Mouse (Mus musculus): ENCODE results near the gene Gm19668.

Gene Gm19668

GRCm38 (mm10) chr10:77798921-77799508 is at the start of gene Gm19668:
Gene Gm19668, minus strand, starts transcription at chr10:77799133.
- DNase-seq: peak; percentile 82

- no peak for DNase-seq
Observed at GRCm38 (mm10) chr10:77847538-77847937, 48.6 kb upstream of the Gm19668 start.

GRCm38 (mm10) chr10:77846961-77847360 is 48.0 kb upstream of the Gm19668 start:
- DNase-seq: no peak

- no peak for DNase-seq
Observed at GRCm38 (mm10) chr10:77846503-77846902, 47.6 kb upstream of the Gm19668 start, which contains the start of gene Gm36176. Gene Gm36176, plus strand, starts transcription at chr10:77846803.

DNA sequence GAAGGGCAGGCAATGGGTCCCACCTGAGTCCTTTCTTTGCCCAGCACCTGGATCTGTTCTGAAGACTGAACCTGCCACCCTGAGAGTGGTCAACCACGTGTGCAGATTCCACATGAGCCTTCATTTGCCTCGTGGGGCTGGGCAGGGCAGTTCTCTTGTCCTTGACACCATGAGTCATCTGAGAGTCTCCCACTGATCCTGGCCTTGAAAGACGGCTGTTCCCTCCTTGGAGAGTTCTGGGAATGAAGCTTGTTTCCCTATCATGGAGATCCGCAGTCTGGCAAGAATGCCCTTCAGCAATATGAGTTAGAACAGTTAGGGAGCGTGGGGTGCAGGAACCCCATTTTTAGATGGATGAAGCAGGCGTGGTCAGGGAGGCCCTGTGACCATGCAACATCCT is 40.1 kb upstream of the Gm19668 start:
- DNase-seq: no peak

DNA sequence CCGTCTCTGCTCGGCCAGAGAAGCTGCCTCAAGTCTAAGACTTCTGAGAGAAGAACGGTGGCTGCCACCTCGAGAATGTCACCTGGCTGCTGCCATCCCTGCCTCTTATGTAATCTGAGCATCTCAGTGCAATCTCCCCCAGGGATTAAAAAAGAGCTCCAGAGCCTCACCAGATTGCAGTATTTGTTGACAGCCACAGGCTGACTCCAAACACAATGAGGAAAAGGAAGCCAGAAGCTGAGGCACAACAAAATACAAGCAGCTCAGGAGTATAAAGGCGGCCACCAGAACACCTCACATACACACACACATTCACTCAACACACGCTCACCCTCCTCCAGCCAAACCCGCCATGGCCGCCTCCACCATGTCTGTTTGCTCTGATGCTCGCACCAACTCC is 36.7 kb upstream of the Gm19668 start, which contains the start of gene Krtap10-10:
Gene Krtap10-10, plus strand, starts transcription at position 301 of the 400 bp plus-strand sequence.
- no peak for DNase-seq

- peak; percentile 91 for DNase-seq
Observed at GRCm38 (mm10) chr10:77826951-77827350, 28.0 kb upstream of the Gm19668 start, which contains the start of gene Krtap10-4. Gene Krtap10-4, minus strand, starts transcription at chr10:77827095.

DNA sequence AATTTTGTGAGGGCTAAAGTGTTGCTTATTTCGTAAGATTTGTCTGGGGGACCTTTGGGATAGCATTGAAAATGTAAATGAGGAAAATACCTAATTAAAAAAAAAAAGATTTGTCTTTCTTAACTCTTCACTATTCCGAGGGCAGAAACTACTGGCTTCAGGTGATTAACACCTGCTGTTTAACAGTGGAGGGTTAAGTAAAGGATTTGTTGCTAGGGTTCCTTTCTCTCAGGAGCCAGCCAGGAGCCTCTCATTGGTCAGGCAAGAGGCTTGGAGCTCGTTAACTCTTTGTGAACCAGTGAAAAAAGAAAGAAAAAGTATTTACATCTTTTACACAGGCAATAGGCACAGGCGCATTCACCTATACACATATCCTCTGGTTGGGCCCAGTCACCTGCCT is 20.3 kb upstream of the Gm19668 start:
- DNase-seq: no peak

GRCm38 (mm10) chr10:77818523-77818922 is 19.6 kb upstream of the Gm19668 start:
- DNase-seq: no peak

DNA sequence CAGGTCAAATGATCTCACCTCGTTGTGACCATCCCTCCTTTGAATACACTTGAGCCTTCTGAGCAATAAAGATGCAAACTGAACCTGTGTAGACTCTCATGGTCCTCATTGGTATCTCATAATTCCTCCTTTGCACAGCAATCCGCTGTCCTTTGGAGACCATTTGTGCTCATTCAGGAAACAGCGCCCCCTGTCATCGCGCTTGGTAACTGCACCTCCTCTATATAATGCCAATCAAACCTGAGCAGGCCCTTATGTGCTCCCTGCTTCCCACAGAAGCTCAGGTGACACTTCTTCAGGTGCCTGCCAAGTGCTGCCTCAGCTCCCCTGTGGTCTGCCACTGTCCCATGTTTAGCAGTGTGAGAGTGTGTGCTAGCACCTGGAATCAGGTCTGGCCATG is 16.6 kb upstream of the Gm19668 start:
- no peak for DNase-seq

- peak; percentile 83 for DNase-seq
Observed at GRCm38 (mm10) chr10:77814382-77814781, 15.4 kb upstream of the Gm19668 start, which contains the start of gene Gm2696. Gene Gm2696, plus strand, starts transcription at chr10:77814682.

GRCm38 (mm10) chr10:77811743-77812142 is 12.8 kb upstream of the Gm19668 start, which contains the start of gene Gm9507:
Gene Gm9507, minus strand, starts transcription at chr10:77811843.
- DNase-seq: no peak

DNA sequence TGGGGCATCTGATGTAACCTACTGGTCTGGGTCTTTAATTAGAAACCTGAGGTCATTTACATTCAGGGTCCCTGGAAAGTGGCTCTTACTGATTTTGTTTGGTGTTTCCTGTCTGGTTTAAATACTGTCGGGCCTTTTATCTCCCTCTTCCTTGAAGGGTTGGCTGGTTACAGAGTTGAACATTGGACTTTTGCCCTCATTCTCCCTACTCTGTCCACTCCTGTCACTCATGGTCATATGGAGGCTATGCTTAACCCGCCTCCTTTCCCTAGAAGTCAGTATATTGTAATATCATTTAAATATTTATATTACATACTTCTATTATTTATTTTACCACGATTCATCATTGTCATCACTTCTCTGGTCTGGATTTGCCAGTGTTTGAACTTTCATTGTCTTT is 5.2 kb upstream of the Gm19668 start:
- DNase-seq: peak; percentile 17

- peak; percentile 91 for DNase-seq
Observed at GRCm38 (mm10) chr10:77798164-77798920, 591 bp downstream of the Gm19668 start.

DNA sequence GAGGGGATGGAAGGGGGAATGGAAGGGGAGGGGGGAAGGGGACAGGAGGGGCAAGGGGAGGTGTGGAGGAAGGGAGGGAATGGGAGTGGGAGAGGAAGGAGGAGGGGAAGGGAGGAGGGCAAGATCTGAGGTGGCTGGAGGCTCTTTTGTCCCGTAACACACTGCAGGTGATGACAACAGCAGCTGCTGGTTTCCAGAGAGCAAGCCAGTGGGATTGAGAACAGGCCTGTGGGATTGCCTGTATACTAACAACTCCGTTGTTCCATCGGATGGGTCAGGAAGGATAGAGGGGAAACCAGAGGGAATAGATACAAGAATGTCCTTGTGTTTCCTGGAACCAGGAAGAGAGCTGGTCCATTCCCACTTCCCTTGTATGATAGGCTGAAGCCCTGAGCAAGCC is 1.3 kb downstream of the Gm19668 start:
- DNase-seq: peak; percentile 89

DNA sequence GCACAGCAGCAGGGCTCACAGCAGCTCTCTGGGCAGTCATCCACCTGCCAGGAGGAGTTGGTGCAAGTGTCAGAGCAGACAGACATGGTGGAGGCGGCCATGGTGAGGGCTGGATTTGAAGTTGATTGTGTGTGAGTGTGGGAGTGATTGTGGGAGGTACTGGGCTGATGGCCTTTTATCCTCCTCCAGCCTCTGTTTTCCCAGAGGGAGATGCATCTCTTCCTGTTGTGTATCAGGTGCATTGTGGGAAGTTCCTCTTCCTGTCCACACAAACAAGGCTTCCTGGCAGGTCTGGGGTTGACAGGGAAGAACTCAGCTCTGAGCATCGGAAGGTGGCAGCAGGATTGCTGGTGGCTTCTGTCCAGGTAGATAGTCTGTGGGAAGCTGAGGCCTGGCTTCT is 4.0 kb downstream of the Gm19668 start, which contains the start of gene Gm9639:
Gene Gm9639, minus strand, starts transcription at position 101 of the 400 bp plus-strand sequence.
- peak; percentile 80 for DNase-seq

GRCm38 (mm10) chr10:77788621-77789020 is 10.3 kb downstream of the Gm19668 start:
- DNase-seq: peak; percentile 67

DNA sequence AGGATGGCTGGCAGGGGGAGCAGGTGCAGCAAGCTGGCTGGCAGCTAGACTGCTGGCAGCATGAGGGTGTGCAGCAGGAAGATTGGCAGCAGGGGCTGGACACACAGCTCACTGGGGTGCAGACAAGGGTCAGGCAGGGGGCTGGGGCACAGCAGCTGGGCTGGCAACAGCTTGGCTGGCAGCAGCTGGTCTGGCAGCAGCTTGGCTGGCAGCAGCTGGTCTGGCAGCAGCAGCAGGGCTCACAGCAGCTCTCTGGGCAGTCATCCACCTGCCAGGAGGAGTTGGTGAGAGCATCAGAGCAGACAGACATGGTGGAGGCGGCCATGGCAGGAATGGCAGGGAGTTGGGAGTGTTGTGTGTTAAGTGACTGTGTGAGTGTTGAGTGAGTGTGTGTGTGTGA is 11.1 kb downstream of the Gm19668 start, which contains the start of gene Gm7137:
Gene Gm7137, minus strand, starts transcription at position 325 of the 400 bp plus-strand sequence.
- peak; percentile 95 for DNase-seq

GRCm38 (mm10) chr10:77783396-77783795 is 15.5 kb downstream of the Gm19668 start:
- peak; percentile 61 for DNase-seq

DNA sequence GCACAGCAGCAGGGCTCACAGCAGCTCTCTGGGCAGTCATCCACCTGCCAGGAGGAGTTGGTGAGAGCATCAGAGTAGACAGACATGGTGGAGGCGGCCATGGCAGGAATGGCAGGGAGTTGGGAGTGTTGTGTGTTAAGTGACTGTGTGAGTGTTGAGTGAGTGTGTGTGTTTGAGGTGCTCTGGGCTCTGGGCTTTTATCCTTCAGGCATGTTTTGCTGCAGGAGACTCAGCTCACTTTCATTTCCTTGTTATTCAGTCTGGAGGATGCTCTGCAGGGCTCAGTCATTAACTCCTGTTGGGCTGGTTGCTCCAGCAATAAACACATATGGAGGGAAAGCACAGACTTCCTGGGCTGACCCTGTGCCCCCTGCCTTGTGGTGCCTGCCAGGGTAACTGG is 16.5 kb downstream of the Gm19668 start, which contains the start of gene Gm3250:
Gene Gm3250, minus strand, starts transcription at position 101 of the 400 bp plus-strand sequence.
- DNase-seq: peak; percentile 77

- peak; percentile 40 for DNase-seq
Observed at GRCm38 (mm10) chr10:77776844-77777243, 22.1 kb downstream of the Gm19668 start, which contains the start of gene Gm7138. Gene Gm7138, minus strand, starts transcription at chr10:77776944.

DNA sequence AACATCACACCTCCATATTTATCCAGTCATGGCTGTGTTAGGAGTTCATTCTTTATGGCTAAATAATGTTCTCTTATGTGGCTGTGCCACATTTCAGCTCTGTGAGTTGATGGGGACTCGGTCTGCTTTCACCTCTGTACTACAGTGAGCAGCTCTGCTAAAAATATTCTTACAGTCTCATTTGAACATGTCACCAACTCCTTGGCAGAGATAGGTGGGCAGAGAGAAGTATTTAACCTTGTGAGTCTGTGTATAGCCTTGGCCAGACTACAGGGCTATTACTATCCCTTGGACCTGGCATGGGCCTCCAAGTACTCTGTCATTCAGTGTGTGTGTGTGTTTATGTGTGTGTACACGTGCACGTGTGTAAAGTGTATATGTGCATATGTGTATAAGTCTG is 26.8 kb downstream of the Gm19668 start:
- peak; percentile 86 for DNase-seq

DNA sequence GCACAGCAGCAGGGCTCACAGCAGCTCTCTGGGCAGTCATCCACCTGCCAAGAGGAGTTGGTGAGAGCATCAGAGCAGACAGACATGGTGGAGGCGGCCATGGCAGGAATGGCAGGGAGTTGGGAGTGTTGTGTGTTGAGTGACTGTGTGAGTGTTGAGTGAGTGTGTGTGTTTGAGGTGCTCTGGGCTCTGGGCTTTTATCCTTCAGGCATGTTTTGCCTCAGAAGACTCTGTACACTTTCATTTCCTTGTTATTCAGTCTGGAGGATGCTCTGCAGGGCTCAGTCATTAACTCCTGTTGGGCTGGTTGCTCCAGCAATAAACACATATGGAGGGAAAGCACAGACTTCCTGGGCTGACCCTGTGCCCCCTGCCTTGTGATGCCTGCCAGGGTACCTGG is 27.7 kb downstream of the Gm19668 start, which contains the start of gene Gm3238:
Gene Gm3238, minus strand, starts transcription at position 101 of the 400 bp plus-strand sequence.
- DNase-seq: peak; percentile 29
